Mouse (Mus musculus): ENCODE measurements around the gene Entpd5. TPM values are rescaled to one million over a fixed set of nuclear protein-coding genes. Genes with fewer than 3 reads are reported as not detected.

Entpd5 gene
- polyA plus RNA-seq (2015; fragmentation: Nextera tagmentation; extraction: Ambion mirVana), result 10.5 and 11.7 TPM in 2 replicates

- Histone ChIP-seq H3K9me3 (no peaks in the 10 kb centered on the region), H3K27me3 (no peaks in the 10 kb centered on the region), H3K9ac (replicated peaks) (peak within 1 kb of the TSS; percentile 79), H3K27ac (replicated peaks) (peak within 1 kb of the TSS; percentile 89), H3K4me1 (peaks cover 12% of the 10 kb centered on the region), H3K4me2 (replicated peaks) (peak within 1 kb of the TSS; percentile 84), H3K4me3 (peak within 1 kb of the TSS; percentile 76), H3K36me3 (peaks cover 2% of the 10 kb centered on the region; the same call in 1 of the 2 replicates)
- WGBS, result under 1% methylated on average over 58 of the region's 63 CpGs
- peak; percentile 93 for ATAC-seq (replicated peaks)
Measured at GRCm38 (mm10) chr12:84408819-84409507, at the start of gene Entpd5, which contains the start of gene Bbof1. Gene Entpd5, minus strand, starts transcription at chr12:84409029. Gene Bbof1, plus strand, starts transcription at chr12:84409071.

DNA sequence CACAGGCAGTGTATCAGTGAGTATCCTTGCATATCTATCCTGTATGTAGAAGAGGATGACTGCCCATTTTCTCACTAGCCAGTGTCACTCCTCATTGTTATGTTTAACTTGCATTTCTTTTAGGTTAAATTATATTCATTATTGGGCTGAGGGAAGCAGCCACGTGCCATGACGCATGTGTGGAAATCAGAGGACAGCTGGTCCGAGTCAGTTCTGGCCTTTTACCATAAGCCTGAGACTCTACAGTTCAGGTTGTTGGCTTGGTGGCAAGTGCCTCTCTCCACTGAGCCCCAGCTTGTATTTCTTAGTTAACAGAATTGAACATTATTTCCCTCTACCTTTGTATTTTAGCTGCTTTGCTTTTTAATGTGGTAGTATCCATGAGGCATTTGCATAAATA, 48.1 kb upstream of the Entpd5 start:
- 92% methylated on average over 3 of the region's 3 CpGs for WGBS

GRCm38 (mm10) chr12:84451801-84452200, 43.0 kb upstream of the Entpd5 start:
- WGBS, result 2% methylated on average over 11 of the region's 11 CpGs
- H3K9me3 ChIP-seq, result no peaks in the 10 kb centered on the region
- H3K4me2 ChIP-seq (replicated peaks), result peak overlapping the region; percentile 90
- peak overlapping the region; percentile 52 for H3K9ac ChIP-seq (replicated peaks)
- peak overlapping the region; percentile 67 for H3K27ac ChIP-seq (replicated peaks)
- H3K4me1 ChIP-seq, result peaks cover 24% of the 10 kb centered on the region
- H3K4me3 ChIP-seq, result peak overlapping the region; percentile 53
- no peak for ATAC-seq (replicated peaks)
- 0 out of 2 replicates have a peak, but pooled peaks cover 1% of the 10 kb centered on the region for H3K36me3 ChIP-seq
- 0 out of 2 replicates have a peak, but pooled peaks cover 5% of the 10 kb centered on the region for H3K27me3 ChIP-seq

More for the DNA sequence above, 48.1 kb upstream of the Entpd5 start:
- no peak overlapping the region for H3K9ac ChIP-seq (replicated peaks)
- no peaks in the 10 kb centered on the region for H3K9me3 ChIP-seq
- H3K27me3 ChIP-seq, result no peaks in the 10 kb centered on the region
- no peak overlapping the region for H3K4me3 ChIP-seq
- no peak for ATAC-seq (replicated peaks)
- no peak overlapping the region for H3K4me2 ChIP-seq (replicated peaks)
- H3K4me1 ChIP-seq, result peaks cover 13% of the 10 kb centered on the region
- peaks cover 29% of the 10 kb centered on the region for H3K36me3 ChIP-seq
- H3K27ac ChIP-seq (replicated peaks), result no peak overlapping the region

DNA sequence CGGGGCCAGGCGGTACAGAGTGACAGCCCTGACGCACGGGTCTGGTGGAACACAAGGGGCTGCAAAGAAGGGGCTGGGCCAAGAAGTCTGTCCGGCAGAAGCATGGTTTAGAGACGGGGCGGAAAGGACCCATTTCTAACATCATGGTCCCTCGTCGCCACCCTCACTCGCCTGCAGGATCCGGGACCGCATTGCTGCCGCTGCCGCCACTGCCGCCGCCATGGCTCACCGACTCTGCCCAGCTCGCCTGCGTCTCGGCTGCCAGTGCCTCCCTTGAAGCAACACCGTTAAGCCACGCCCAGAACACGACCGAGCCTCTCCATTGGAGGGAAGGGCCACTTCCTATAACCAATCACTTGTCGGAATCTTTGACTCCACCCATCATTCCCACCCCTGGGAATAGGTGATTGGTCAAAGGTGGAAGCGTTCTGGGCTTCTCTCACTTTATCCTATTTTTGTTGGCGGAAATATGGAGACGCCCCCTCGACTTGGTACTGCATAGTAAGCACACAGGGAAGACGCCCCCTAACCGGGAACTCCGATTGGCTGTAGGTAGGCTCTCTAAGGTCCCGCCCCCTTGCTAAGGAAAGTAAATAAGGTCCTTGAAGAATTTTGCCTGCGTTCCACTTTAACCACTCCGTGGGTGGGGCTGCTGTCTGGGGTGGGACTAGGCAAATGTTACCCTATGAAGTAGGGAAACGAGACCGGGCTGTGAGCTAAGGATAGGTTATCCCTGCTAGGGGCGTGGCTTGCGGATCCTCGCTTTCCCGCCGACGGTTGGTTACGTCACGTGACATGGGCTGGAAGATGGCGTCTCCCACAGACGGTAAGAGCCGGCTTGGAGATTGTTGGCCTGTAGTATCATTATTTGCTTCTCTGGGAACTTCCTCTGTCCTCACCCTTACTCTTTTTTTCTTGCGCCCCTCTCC, 42.2 kb upstream of the Entpd5 start, which contains the start of the genes Aldh6a1 and Lin52:
Aldh6a1 (minus strand) TSS at position 287 of the 929 bp plus-strand sequence.
Lin52 (plus strand) TSS at position 705 of the 929 bp plus-strand sequence.
- Histone ChIP-seq H3K4me1 (peaks cover 24% of the 10 kb centered on the region), H3K9ac (replicated peaks) (peak within 1 kb of the TSS; percentile 58), H3K27me3 (peaks cover 7% of the 10 kb centered on the region; the same call in 1 of the 2 replicates), H3K4me3 (peak within 1 kb of the TSS; percentile 53), H3K4me2 (replicated peaks) (peak within 1 kb of the TSS; percentile 90), H3K36me3 (no peaks in the 10 kb centered on the region), H3K9me3 (no peaks in the 10 kb centered on the region), H3K27ac (replicated peaks) (peak within 1 kb of the TSS; percentile 67)
- peak; percentile 98 for ATAC-seq (replicated peaks)
- WGBS, result under 1% methylated on average over 49 of the region's 49 CpGs

GRCm38 (mm10) chr12:84450351-84450717, 41.5 kb upstream of the Entpd5 start:
- Histone ChIP-seq H3K27ac (replicated peaks) (peak overlapping the region; percentile 65), H3K9ac (replicated peaks) (peak overlapping the region; percentile 58), H3K36me3 (no peaks in the 10 kb centered on the region), H3K27me3 (peaks cover 7% of the 10 kb centered on the region; the same call in 1 of the 2 replicates), H3K4me1 (peaks cover 24% of the 10 kb centered on the region), H3K4me2 (replicated peaks) (peak overlapping the region; percentile 90), H3K9me3 (no peaks in the 10 kb centered on the region), H3K4me3 (peak overlapping the region; percentile 53)
- no peak for ATAC-seq (replicated peaks)
- WGBS, result under 1% methylated on average over 6 of the region's 6 CpGs

GRCm38 (mm10) chr12:84449887-84450286, 41.1 kb upstream of the Entpd5 start:
- H3K9ac ChIP-seq (replicated peaks), result no peak overlapping the region
- H3K36me3 ChIP-seq, result no peaks in the 10 kb centered on the region
- peaks cover 24% of the 10 kb centered on the region for H3K4me1 ChIP-seq
- ATAC-seq (replicated peaks), result no peak
- peaks cover 7% of the 10 kb centered on the region; the same call in 1 of the 2 replicates for H3K27me3 ChIP-seq
- no peaks in the 10 kb centered on the region for H3K9me3 ChIP-seq
- H3K4me2 ChIP-seq (replicated peaks), result peak overlapping the region; percentile 90
- no peak overlapping the region for H3K27ac ChIP-seq (replicated peaks)
- peak overlapping the region; percentile 53; the same call in 1 of the 2 replicates for H3K4me3 ChIP-seq
- WGBS, result 49% methylated on average over 10 of the region's 10 CpGs

GRCm38 (mm10) chr12:84448181-84448580, 39.4 kb upstream of the Entpd5 start:
- Histone ChIP-seq H3K27me3 (peaks cover 7% of the 10 kb centered on the region; the same call in 1 of the 2 replicates), H3K9me3 (no peaks in the 10 kb centered on the region), H3K4me1 (peaks cover 24% of the 10 kb centered on the region), H3K4me3 (no peak overlapping the region), H3K27ac (replicated peaks) (no peak overlapping the region), H3K4me2 (replicated peaks) (no peak overlapping the region), H3K9ac (replicated peaks) (no peak overlapping the region), H3K36me3 (no peaks in the 10 kb centered on the region)
- no peak for ATAC-seq (replicated peaks)
- WGBS, result 85% methylated on average over 6 of the region's 6 CpGs

DNA sequence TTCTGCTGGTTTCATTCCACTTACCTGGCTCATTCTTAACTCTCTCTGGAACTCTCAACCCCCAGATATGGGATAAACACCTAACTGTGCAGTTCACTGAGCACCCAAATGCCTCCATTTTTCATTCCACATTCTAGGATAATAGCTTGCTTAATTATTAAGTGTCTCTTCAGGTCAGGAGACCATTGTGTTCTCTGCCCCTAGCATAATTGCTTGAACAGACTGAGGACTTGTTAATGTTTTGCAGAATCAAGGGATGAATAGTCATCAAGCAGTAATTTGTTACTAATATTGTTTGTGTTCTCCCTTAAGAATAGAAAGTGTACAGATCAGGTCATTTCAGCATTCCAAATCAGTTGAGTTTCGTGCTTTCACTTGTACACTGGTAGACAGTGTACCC, 38.6 kb upstream of the Entpd5 start:
- no peak overlapping the region for H3K4me3 ChIP-seq
- H3K27me3 ChIP-seq, result peaks cover 7% of the 10 kb centered on the region; the same call in 1 of the 2 replicates
- H3K4me1 ChIP-seq, result peaks cover 16% of the 10 kb centered on the region
- no peak overlapping the region for H3K4me2 ChIP-seq (replicated peaks)
- H3K27ac ChIP-seq (replicated peaks), result no peak overlapping the region
- no peak for ATAC-seq (replicated peaks)
- H3K9ac ChIP-seq (replicated peaks), result no peak overlapping the region
- 65% methylated on average over 1 of the region's 1 CpGs for WGBS
- H3K36me3 ChIP-seq, result no peaks in the 10 kb centered on the region
- H3K9me3 ChIP-seq, result no peaks in the 10 kb centered on the region

DNA sequence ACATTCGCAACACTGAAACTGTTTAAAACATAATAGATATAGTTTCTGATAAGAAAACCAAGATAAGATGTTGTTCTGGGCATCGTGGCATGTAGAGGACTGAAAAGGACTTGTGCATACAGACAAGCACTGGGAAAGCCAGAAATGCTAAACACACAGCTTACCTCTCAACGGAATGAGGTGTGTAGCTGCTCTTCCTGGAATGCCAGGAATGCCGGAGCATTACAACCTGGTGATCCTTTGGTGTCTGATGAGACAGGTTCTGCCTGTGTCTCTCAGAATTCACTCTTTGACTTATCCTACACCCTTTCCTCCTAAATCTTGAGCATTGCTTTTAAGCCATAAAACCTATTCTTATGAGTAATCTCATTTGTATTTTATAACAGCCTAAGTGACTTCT, 33.7 kb upstream of the Entpd5 start:
- peaks cover 9% of the 10 kb centered on the region; the same call in 1 of the 2 replicates for H3K36me3 ChIP-seq
- H3K4me2 ChIP-seq (replicated peaks), result no peak overlapping the region
- H3K9ac ChIP-seq (replicated peaks), result no peak overlapping the region
- no peak overlapping the region for H3K27ac ChIP-seq (replicated peaks)
- no peaks in the 10 kb centered on the region for H3K4me1 ChIP-seq
- 81% methylated on average over 4 of the region's 4 CpGs for WGBS
- H3K27me3 ChIP-seq, result peaks cover 2% of the 10 kb centered on the region; the same call in 1 of the 2 replicates
- H3K9me3 ChIP-seq, result no peaks in the 10 kb centered on the region
- H3K4me3 ChIP-seq, result no peak overlapping the region
- ATAC-seq (replicated peaks), result no peak

DNA sequence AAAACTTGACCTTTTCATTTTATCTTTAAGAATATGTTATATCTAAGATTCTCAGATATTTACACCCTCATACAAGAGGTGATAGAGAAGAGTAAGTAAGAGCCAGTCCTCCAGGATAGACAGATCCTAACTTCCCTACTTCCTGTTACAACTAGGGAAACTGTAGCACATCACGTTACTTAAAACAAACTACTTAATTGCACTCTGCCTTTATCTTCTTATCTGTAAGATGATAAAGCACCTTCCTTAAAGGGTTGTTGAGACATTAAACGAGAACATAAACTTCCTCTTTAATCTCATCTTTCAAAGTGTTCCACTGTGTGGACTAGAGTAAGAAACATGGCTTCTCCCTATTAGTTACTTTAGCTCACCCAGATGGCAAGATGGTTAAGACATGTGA, 29.9 kb upstream of the Entpd5 start:
- Histone ChIP-seq H3K9ac (replicated peaks) (no peak overlapping the region), H3K4me2 (replicated peaks) (no peak overlapping the region), H3K4me1 (no peaks in the 10 kb centered on the region), H3K9me3 (no peaks in the 10 kb centered on the region), H3K27me3 (no peaks in the 10 kb centered on the region), H3K36me3 (peaks cover 15% of the 10 kb centered on the region; the same call in 1 of the 2 replicates), H3K27ac (replicated peaks) (no peak overlapping the region), H3K4me3 (no peak overlapping the region)
- ATAC-seq (replicated peaks), result no peak
- 84% methylated on average over 2 of the region's 2 CpGs for WGBS

- H3K4me3 ChIP-seq, result no peak overlapping the region
- no peaks in the 10 kb centered on the region for H3K4me1 ChIP-seq
- 93% methylated on average over 2 of the region's 2 CpGs for WGBS
- H3K9me3 ChIP-seq, result no peaks in the 10 kb centered on the region
- no peak overlapping the region for H3K4me2 ChIP-seq (replicated peaks)
- no peak overlapping the region for H3K9ac ChIP-seq (replicated peaks)
- H3K27me3 ChIP-seq, result no peaks in the 10 kb centered on the region
- peaks cover 15% of the 10 kb centered on the region for H3K36me3 ChIP-seq
- ATAC-seq (replicated peaks), result no peak
- no peak overlapping the region for H3K27ac ChIP-seq (replicated peaks)
Measured at GRCm38 (mm10) chr12:84429825-84430224, 21.0 kb upstream of the Entpd5 start.

Data from forebrain, embryonic 15.5 days (tissue).